Mouse (Mus musculus): Measurements from ENCODE around the gene Nrbp1. TPM values are rescaled to one million over a fixed set of nuclear protein-coding genes. Genes with fewer than 3 reads are reported as not detected.

Nrbp1 gene
- total RNA-seq, 1 experiment from 2014 or later, result 84.4 TPM

DNA sequence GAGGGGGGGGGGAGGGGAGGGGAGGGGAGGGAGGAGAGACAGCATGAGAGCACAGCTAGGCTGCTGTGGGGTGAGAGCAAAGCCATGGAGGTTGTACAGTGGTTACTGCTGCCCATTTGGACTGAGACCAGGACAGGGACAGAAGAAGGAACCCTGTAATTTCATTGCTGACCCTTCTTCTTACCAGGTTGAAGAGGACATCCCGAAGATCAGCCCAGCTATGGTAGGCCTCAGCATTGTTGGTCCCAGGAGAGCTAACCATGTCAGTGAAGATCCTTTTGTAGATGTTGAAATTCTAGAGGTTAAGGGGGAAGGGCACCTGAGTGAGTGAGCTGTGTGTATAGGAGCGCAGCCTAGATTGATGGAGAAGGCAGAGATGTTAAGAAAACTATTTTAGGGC lies 14.7 kb downstream of the Nrbp1 start:
- ATAC-seq (replicated peaks; ENCODE audit: low read depth, poor library complexity, severe bottlenecking), result no peak

DNA sequence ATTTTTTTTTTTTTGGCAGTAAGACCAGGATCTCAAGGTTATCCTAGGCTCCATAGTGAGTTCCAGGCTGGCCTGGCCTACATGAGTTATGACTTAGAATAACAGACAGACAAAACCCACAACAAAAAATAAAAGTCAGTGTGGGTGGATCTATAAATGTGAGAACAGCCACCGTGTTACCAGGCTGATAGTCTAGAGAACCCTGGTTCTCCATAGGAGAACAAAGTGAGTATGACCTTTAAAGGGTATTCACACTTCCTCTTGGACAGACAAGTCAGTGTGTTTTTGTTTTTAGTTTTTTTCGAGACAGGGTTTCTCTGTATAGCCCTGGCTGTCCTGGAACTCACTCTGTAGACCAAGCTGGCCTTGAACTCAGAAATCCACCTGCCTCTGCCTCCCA lies 15.3 kb downstream of the Nrbp1 start:
- ATAC-seq (replicated peaks; ENCODE audit: low read depth, poor library complexity, severe bottlenecking), result no peak

DNA sequence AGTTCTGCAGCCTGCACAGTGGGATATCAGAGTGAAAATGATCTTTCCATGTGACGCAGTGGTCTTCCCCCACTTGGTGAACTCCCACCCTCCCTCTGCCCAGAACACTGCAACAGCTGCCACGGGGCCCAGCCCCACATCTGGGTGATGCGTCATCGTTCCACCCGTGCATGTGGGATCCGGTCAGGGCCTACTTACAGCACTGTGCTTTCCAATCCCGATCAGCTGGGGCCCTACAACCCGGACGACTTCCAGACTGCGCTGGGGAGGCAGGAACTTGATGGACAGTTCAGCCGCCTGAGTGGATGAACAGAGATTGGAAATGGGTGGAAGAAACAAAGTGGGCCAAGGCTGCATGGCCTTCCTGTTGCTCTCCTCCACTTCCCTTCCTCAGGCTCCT lies 17.0 kb downstream of the Nrbp1 start:
- ATAC-seq (replicated peaks; ENCODE audit: low read depth, poor library complexity, severe bottlenecking), result no peak

DNA sequence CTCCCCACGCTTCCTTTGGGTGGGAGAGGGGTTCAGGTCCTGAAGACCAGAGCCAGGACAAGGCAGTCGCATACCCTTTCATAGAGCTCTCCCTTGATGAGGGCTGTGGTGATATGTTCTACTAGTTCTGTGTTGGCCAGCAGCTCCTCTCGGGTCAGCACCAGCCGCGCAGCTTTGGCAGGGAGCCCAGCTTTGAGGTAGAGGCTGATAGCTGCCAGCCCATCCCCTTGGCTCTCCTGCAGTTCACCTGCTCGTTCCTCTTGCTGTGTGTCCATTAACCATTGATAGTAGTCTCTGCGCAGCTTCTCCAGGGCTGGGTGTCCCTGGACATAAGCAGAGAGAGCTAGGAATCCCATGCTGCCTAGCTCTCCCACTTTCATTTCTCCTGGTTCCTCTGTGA lies 25.4 kb downstream of the Nrbp1 start:
- no peak for ATAC-seq (replicated peaks; ENCODE audit: low read depth, poor library complexity, severe bottlenecking)

DNA sequence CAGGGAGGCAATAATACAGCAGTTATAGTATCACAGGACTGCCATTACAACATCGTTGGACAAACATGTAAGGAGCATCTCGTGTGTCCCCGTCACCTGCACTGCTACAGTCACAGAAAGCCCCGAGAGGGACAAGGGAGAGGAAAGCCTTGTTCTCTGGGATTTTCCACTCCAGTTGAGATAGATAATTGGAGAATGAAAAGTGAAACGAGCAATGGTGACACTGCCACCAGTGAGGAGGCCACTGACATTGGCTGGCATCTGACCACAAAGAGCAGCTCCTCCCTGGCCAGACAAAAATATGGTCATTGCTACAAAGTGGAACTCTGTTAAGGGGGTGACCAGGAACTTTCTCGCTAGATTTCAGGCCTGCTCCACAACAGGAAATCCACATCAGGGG lies 27.0 kb downstream of the Nrbp1 start:
- 0 out of 2 replicates have a peak, but pooled peaks have one; percentile 8 for ATAC-seq (replicated peaks; ENCODE audit: low read depth, poor library complexity, severe bottlenecking)

DNA sequence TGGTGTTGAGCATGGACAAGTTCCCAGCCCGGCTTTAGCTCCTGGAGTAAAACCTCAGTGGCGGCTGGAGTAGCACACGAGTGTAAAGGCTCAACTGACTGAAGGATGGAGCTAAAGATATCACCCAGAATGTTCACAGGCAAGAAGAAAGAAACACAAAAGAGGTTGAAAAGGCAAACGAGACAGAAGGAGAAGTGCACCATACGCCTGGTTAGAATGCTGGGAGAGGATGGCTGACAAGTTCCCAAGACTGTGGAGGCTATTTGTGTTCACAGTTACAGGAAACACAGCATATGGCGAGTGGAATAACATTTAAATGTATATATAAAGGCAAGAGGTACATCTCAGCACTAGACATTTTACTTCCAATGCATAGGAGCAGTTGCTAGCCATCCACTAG lies 32.4 kb downstream of the Nrbp1 start:
- ATAC-seq (replicated peaks; ENCODE audit: low read depth, poor library complexity, severe bottlenecking), result no peak

DNA sequence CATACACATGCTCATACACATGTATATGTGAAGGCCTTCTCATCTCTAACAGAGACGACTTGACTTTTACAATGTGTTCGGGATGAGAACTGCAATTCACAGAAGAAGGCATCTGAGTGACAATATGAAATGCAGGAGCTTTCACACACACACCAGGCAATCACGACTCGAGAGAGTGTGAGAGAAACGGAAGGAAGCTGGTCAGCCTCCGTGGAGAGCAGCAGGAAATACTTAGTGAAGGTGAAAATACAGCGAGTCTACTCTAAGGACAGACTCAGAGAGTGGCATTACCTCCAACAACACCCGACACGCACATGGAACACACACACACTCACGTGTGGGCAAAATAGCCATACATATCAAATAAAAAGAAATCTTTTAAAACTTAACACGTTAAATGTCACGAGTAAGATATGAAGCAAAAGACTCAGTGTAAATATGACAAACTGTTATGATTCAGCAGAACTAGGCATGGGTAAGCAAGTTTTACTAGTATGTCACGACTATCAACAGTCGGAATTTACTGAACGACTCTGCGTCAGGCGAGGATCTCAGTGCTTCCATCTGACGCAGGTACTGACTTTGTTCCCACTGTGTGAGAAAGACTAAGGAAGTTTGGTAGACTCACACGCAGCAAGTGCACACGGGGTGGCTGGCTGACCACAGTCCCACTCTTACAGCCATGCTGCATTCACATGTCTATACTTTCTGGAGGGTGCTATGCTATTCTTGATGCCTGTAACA lies 38.8 kb downstream of the Nrbp1 start:
- 0 out of 2 replicates have a peak, but pooled peaks have one; percentile 25 for ATAC-seq (replicated peaks; ENCODE audit: low read depth, poor library complexity, severe bottlenecking)

DNA sequence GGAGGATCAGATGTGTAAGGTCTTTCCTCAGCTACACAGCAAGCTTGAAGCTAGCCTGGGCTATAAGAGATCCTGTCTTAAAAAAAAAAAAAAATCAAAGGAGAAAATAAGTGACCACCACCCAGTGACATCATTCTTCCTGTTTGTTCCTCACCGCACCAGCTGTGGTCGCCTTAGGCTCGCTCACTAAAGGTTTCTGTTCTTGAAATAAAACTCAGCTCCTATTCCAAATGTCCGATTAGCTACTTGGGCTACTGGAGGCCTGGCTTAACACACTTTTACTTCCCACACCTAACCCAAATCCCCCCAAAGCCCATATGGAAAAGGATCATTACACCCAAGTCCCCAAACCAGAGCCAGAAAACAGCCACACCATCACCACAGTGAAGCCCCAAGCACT lies 47.6 kb downstream of the Nrbp1 start:
- ATAC-seq (replicated peaks; ENCODE audit: low read depth, poor library complexity, severe bottlenecking), result no peak

DNA sequence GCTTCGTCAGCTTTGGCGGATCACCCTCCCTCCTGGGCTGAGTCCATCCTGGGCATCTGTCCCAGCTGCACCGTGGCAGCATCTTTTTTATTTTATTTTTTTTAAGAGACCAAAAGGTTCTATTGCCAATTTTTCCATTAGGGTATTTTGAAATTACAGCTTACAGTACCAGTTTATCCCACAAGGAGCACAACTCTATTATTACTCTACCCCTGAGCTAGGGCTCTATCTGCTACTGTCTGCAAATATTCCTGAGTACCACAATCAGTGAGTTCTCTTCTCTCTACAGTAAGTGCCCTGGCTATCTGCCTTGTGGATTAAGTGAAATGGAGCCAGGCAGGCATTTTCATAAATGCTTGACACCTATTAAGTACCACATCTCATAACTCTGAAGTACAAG lies 48.0 kb downstream of the Nrbp1 start:
- no peak for ATAC-seq (replicated peaks; ENCODE audit: low read depth, poor library complexity, severe bottlenecking)

DNA sequence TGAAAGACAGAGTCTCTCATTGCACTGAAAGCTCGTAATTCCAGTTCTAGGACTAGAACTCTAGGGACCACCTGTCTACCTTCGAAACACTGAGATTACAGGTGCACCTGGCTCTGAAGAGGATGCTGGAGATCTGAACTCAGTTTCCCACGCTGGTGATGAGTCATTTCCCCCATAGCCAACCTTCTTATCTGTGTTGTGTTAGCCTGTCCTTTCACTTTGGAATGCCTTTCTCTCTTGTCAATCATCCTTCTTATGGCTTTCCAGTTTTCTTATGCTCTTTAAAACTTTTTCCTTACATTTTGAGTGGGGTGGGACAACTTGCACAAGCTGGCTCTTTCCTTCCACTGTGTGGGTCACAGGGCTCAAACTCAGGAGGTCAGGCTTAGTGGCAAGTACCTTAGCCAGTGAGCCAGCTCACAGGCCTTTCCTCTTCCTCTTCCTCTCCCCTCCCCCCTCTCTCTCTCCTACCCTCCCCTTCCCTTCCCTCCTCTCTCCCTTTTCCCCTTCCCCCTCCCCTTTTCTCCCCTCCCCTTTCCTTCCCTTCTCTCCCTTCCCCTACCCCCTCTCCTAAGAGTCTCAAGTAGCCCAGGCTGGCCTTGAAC lies 49.1 kb downstream of the Nrbp1 start:
- no peak for ATAC-seq (replicated peaks; ENCODE audit: low read depth, poor library complexity, severe bottlenecking)

DNA sequence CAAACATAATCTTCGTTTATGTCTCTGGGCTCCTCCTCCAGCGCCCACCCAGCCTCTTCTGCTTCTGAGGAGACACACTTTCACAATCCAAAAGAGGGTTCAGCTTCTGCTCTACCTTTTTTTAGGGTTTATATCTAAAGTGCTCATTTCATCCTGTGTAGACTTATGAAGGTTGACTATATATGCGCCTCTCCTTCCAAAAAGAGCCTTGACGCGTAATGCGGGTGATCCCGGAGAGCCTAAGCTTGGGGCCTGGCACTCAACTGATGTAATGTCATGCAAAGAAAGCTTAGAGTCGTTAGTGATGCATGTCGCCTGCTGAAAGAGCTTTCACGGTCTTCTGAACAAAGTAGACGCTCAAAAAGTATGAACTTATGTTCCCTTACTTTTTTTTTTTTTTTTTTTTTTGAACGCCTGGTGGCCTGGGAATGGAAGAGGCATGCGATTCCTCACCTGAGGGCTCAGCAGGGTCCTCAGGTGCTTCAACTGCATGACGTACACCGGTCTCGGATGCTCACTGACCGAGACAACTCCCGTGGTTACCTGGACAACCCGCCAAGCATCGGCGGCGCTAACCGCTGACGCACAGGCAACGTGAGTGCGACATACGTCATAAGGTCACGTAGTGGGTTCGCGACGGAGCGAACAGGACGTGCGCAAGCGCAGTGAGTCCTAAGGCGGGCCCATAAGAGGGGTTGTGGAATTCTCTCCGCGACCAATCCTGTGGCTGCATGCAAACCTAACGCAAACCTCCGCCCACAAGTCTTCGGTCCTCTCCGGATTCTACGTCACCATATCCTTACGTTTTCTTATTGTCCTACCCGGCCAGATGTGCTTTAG lies 50.1 kb downstream of the Nrbp1 start, which contains the start of gene Ift172:
Ift172 (minus strand) TSS at position 596 of the 840 bp plus-strand sequence.
- peak; percentile 93 for ATAC-seq (replicated peaks; ENCODE audit: low read depth, poor library complexity, severe bottlenecking)

DNA sequence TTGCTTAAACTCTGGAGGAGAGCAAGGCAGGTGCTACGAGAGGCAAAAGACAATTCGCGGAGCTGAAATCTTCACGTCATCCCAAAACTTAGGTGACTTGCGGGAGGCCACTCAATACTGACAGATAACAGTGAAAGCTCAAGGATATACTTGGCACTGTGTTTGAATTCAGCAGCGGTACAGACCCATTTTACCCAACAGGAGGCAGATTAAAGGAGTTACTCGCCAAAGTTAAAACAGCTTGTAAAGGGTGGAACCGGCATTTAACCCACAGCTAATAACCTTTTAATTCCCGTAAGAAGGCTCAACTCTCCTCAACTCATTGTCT lies 50.7 kb downstream of the Nrbp1 start:
- ATAC-seq (replicated peaks; ENCODE audit: low read depth, poor library complexity, severe bottlenecking), result no peak

DNA sequence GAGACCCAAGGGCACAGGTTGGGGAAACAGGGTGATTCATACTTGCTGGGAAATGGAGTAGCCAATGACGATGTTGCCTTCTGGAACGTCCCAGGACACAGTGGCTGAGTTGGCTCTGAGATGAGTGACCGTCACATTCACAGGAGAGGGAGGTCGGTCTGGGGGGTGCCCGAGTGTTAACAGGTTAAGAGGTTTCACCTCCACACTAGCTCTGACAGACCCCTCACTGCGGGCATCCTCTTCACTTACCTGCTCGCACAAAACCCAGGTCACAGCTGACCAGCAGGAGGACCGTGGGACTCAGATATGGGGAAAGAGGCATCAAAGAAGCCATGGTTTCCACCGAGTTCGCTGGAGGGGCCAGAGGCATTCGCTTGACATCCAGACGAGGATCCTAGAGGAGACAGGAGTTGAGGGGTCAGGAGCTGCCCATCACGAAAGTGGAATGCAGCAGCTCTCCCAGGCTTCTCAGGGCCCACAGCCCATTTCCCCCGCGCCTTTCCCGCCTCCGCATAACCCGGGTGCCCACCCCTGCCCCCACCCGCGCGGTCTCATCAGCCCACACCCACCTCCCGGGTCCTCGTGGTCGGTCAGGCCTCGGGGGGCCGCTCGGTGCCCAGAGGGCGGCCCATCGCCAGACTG lies 54.4 kb downstream of the Nrbp1 start:
- ATAC-seq (replicated peaks; ENCODE audit: low read depth, poor library complexity, severe bottlenecking), result no peak

DNA sequence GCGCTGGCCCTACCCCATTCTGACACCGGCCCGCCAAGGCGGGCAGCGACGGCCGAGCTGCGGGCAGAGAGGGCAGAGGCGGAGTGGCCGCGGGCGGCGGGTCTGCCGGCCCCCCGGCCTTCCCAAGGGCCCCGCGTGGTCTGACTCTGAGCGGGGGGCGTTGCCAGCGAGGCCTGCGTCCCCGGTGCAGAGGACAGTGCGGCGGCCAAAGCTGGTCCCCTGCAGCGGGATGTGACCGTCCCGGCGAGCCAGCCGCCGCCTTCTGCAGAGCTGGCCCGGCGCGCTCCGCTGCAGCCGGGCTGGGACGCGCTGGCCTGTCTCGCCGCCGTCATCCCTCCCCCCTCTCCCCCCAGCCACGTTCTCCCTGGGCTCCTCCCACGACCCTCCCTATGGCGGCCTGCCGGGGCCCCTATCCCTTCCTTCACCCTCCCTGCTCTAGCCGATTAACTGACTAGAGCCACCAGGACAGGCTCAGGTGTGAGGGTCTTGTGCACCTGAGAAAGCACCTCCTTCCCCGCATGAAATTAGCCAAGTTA lies 55.0 kb downstream of the Nrbp1 start, which contains the start of gene Fndc4:
Fndc4 (minus strand) TSS at position 475 of the 536 bp plus-strand sequence.
- ATAC-seq (replicated peaks; ENCODE audit: low read depth, poor library complexity, severe bottlenecking), result no peak

DNA sequence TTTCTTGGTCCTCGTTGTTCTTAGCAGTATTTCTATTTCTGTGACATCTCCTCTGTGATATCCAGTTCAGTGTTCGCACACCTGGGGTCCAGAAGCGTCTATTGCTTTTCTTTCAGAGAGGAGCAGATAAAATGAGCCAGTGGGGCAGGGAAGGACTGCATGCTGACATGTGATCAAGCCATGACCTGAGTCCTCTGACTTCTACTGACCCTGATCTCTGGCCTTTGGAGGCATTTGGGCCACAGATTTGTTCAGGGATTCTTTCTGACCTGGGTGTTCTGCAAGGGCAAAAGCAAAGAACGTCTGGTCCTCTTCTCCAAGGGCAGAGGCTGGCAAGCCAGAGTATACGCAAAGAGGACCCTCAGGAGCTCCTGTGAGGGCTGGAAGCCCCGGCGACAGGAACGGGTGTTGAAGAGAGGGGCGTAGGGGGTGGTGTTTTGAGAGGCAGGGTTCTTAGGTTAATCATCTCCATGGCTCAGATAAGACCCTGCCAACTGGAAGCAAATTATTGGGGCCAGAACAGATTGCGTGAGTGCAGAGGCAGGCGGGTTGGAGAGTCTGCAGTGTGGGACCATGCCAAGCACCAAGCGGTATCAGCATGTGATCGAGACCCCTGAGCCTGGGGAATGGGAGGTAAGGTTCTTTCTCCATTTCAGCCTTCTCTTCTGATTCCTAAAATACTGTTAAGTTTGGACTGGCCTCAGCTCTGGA lies 56.5 kb downstream of the Nrbp1 start, which contains the start of gene Gckr:
Gckr (plus strand) TSS at position 397 of the 711 bp plus-strand sequence.
- no peak for ATAC-seq (replicated peaks; ENCODE audit: low read depth, poor library complexity, severe bottlenecking)

DNA sequence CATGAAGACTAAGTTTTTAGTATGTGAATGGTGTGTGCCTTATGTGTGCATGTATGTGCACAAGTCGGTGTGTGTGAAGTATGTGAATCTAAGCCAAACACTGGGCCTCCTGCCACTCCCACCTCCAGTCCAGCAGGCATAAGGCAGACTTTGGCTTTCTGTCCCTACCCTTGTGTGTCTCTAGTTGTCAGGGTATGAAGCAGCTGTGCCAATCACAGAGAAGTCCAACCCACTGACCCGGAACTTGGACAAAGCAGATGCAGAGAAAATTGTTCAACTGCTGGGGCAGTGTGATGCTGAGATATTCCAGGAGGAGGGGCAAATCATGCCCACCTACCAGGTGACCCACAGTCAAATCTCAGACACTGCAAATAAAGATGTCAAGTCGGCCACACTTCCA lies 57.3 kb downstream of the Nrbp1 start:
- no peak for ATAC-seq (replicated peaks; ENCODE audit: low read depth, poor library complexity, severe bottlenecking)

DNA sequence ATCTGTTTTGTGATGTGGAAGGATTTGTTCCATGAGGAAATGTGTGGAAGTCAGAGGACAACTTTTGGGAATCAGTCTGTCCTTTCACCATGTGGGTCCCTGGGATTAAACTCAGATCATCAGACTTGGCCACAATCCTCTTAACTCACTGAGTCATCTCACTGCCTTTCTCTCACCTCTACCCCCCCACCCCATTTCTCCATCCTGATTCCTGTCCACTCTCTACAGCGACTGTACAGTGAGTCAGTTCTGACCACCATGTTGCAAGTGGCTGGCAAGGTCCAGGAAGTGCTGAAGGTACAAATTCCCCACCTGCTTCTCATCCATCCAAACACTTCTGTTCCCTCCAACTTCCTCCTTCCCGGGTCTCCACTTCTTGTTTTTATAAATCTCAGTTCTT lies 57.8 kb downstream of the Nrbp1 start:
- no peak for ATAC-seq (replicated peaks; ENCODE audit: low read depth, poor library complexity, severe bottlenecking)
